Mouse (Mus musculus) intestine, postnatal 0 days (tissue): ENCODE results near the gene Pdzd8. TPM values are rescaled to one million over a fixed set of nuclear protein-coding genes. Genes with fewer than 3 reads are reported as not detected.

Experiments used
- ATAC-seq: fragments of 200-750 bp; cut with Nextera tagmentation; 2 replicates; pipeline ENCODE4 v1.8.0; 2017; ENCODE audit warnings: mild to moderate bottlenecking, moderate TSS enrichment, moderate library complexity
- H3K27ac ChIP-seq: fragments of 300-500 bp; sonication (generic); 2 replicates; pipeline ENCODE4 v1.5.1; 2014; ENCODE audit warnings: mild to moderate bottlenecking, low read depth, low read length, moderate library complexity
- H3K27me3 ChIP-seq: fragments of 300-500 bp; sonication (generic); replicated peaks from 2 replicates; pipeline ENCODE4 v1.6.1; 2014; ENCODE audit warnings: low read length, mixed read lengths; ENCODE audit not compliant: control insufficient read depth, insufficient read depth
- H3K36me3 ChIP-seq: fragments of 300-500 bp; sonication (generic); 2 replicates; pipeline ENCODE4 v1.6.1; 2014; ENCODE audit warnings: mild to moderate bottlenecking, moderate library complexity; ENCODE audit not compliant: control insufficient read depth, insufficient read depth
- H3K4me1 ChIP-seq: fragments of 300-500 bp; sonication (generic); replicated peaks from 2 replicates; pipeline ENCODE4 v1.6.1; 2014; ENCODE audit warnings: antibody characterized with exemption, low read length, mixed read lengths; ENCODE audit not compliant: control insufficient read depth, insufficient read depth
- H3K4me2 ChIP-seq: fragments of 300-500 bp; sonication (generic); replicated peaks from 2 replicates; pipeline ENCODE4 v1.6.1; 2014; ENCODE audit warnings: low read depth, mild to moderate bottlenecking, moderate library complexity
- H3K4me3 ChIP-seq: fragments of 300-500 bp; sonication (generic); 2 replicates; pipeline ENCODE4 v1.5.1; 2014; ENCODE audit warnings: low read depth, low read length
- H3K9ac ChIP-seq: fragments of 300-500 bp; sonication (generic); 2 replicates; pipeline ENCODE4 v1.6.1; 2014; ENCODE audit warnings: mild to moderate bottlenecking, low read depth, low read length
- H3K9me3 ChIP-seq: fragments of 300-500 bp; sonication (generic); 2 replicates; pipeline ENCODE4 v1.6.1; 2016; ENCODE audit warnings: mixed run types; ENCODE audit not compliant: control insufficient read depth
- CTCF ChIP-seq: sonication (generic); IDR thresholded peaks from 2 replicates; pipeline ENCODE4 v1.5.1; 2016; ENCODE audit warnings: low read depth, mild to moderate bottlenecking, control low read depth, antibody characterized with exemption, moderate library complexity
- WGBS: fragments of 180-500 bp; shearing (Covaris S2); extraction: QIAGEN DNeasy Blood & Tissue Kit; methylation state at CpG from one replicate; pipeline ENCODE4 v1.1.7; 2014; 5-methylcytosine and 5-hydroxymethylcytosine counted together
- polyA plus RNA-seq: library from polyadenylated mRNA; unstranded; fragments of >200 nt; fragmentation: Nextera tagmentation; extraction: Ambion mirVana; gene quantifications from 2 replicates; pipeline ENCODE4 v1.2.1, GENCODE M21; 2015

Pdzd8 gene
- polyA plus RNA-seq, 1 experiment from 2014 or later: 6.1 TPM

- ATAC-seq: no peak
- no peaks in the 10 kb centered on the region for H3K36me3 ChIP-seq
- no peaks in the 10 kb centered on the region for H3K4me1 ChIP-seq
- no peak overlapping the region for H3K4me2 ChIP-seq
- H3K27me3 ChIP-seq: no peaks in the 10 kb centered on the region
- H3K4me3 ChIP-seq: no peak overlapping the region
- no peak overlapping the region for H3K9ac ChIP-seq
- no peak overlapping the region for H3K27ac ChIP-seq
- no peaks in the 10 kb centered on the region for H3K9me3 ChIP-seq
- no peak for TF ChIP-seq CTCF
- WGBS: 90% methylated on average over 7 of the region's 7 CpGs
Measured at GRCm38 (mm10) chr19:59273190-59273589, 72.4 kb downstream of the Pdzd8 start.

DNA sequence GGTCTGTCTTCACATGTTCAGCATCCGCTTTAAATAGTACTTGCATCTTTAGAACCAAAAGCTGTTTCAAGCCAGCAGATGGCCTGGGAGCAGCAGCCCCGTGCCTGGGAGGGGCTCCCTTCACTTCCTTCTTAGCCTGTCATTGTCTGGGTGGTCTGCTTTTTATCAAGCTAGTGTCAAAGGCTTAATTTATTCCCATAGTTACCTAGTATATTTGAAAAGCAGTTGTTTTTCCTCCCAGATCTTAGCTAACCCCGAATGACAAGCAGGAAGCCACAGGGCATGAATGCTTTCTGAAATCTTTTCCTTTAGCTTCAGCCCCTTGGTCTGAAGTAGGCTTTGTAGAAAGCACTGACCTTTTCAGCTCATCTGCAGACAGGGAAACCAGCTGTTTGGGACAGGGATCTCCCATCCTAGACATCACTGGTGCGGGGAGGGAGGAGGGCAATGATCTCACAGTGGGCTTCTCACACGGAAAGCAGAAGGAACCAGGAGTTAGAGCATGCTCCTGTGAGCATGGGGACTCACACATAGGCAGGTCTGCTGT is 78.1 kb downstream of the Pdzd8 start:
- Histone ChIP-seq H3K4me2 (no peak overlapping the region), H3K27me3 (0 out of 2 replicates have a peak, but pooled peaks cover 3% of the 10 kb centered on the region), H3K36me3 (no peaks in the 10 kb centered on the region), H3K4me1 (no peaks in the 10 kb centered on the region), H3K9ac (no peak overlapping the region), H3K27ac (no peak overlapping the region), H3K9me3 (no peaks in the 10 kb centered on the region), H3K4me3 (no peak overlapping the region)
- TF ChIP-seq CTCF: no peak
- 30% methylated on average over 5 of the region's 5 CpGs for WGBS
- ATAC-seq: no peak

- H3K27me3 ChIP-seq: peaks cover 6% of the 10 kb centered on the region; the same call in 1 of the 2 replicates
- H3K9me3 ChIP-seq: no peaks in the 10 kb centered on the region
- no peak for ATAC-seq
- 72% methylated on average over 6 of the region's 6 CpGs for WGBS
- H3K36me3 ChIP-seq: no peaks in the 10 kb centered on the region
- H3K27ac ChIP-seq: no peak overlapping the region
- H3K4me3 ChIP-seq: no peak overlapping the region
- H3K4me2 ChIP-seq: no peak overlapping the region
- H3K9ac ChIP-seq: no peak overlapping the region
- TF ChIP-seq CTCF: no peak
- H3K4me1 ChIP-seq: no peaks in the 10 kb centered on the region
Measured at GRCm38 (mm10) chr19:59265907-59266306, 79.7 kb downstream of the Pdzd8 start.

- no peaks in the 10 kb centered on the region for H3K4me1 ChIP-seq
- no peaks in the 10 kb centered on the region for H3K36me3 ChIP-seq
- no peak overlapping the region for H3K4me3 ChIP-seq
- ATAC-seq: no peak
- H3K27ac ChIP-seq: no peak overlapping the region
- peaks cover 12% of the 10 kb centered on the region for H3K27me3 ChIP-seq
- WGBS: 88% methylated on average over 9 of the region's 9 CpGs
- no peak overlapping the region for H3K9ac ChIP-seq
- no peak for TF ChIP-seq CTCF
- H3K4me2 ChIP-seq: no peak overlapping the region
- no peaks in the 10 kb centered on the region for H3K9me3 ChIP-seq
Measured at GRCm38 (mm10) chr19:59264838-59265532, 80.6 kb downstream of the Pdzd8 start.

- Histone ChIP-seq H3K9me3 (no peaks in the 10 kb centered on the region), H3K27ac (no peak overlapping the region), H3K4me3 (no peak overlapping the region), H3K27me3 (peaks cover 12% of the 10 kb centered on the region), H3K4me1 (no peaks in the 10 kb centered on the region), H3K36me3 (no peaks in the 10 kb centered on the region), H3K4me2 (no peak overlapping the region), H3K9ac (no peak overlapping the region)
- no peak for TF ChIP-seq CTCF
- no peak for ATAC-seq
- WGBS: 83% methylated on average over 9 of the region's 9 CpGs
Measured at GRCm38 (mm10) chr19:59263171-59263570, 82.4 kb downstream of the Pdzd8 start.

DNA sequence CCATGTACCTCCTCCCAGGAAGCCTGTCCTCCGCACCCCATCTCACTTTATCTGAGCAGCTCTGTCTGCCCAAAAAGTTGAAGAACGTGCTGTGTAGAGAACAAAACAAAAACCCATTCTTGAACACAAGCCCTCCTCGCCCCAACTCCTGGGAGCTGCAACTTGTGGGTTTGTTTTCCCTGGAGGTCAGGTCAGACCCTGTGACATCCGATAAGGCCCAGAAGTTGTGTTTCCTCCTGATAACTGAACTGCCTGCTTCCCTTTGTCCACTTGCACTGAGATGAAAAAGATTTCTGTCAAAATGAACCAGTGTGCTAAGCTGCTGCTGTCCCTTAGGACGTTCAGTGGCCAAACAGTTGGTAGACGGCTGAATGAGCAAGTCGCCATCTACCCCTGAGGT is 84.0 kb downstream of the Pdzd8 start:
- Histone ChIP-seq H3K4me1 (no peaks in the 10 kb centered on the region), H3K9me3 (peaks cover 5% of the 10 kb centered on the region; the same call in 1 of the 2 replicates), H3K9ac (no peak overlapping the region), H3K27me3 (peaks cover 12% of the 10 kb centered on the region), H3K27ac (no peak overlapping the region), H3K4me3 (no peak overlapping the region), H3K36me3 (no peaks in the 10 kb centered on the region), H3K4me2 (no peak overlapping the region)
- WGBS: 55% methylated on average over 7 of the region's 7 CpGs
- ATAC-seq: no peak
- no peak for TF ChIP-seq CTCF
